Mouse (Mus musculus) cortical plate, adult 2 months (tissue): ENCODE data around the gene Dnhd1. TPM values are rescaled to one million over a fixed set of nuclear protein-coding genes. Genes with fewer than 3 reads are reported as not detected.

Source experiments
- H3K27ac ChIP-seq: fragments of 200-500 bp; 2 replicates; pipeline ENCODE4 v1.5.1; 2012; ENCODE audit warnings: low read length, control low read depth, inconsistent platforms; ENCODE audit not compliant: insufficient read depth
- H3K4me1 ChIP-seq: fragments of 200-500 bp; 2 replicates; pipeline ENCODE4 v1.6.1; 2011; ENCODE audit warnings: low read length; ENCODE audit not compliant: control insufficient read depth, insufficient read depth
- H3K4me3 ChIP-seq: fragments of 200-500 bp; 2 replicates; pipeline ENCODE4 v1.5.1; 2011; ENCODE audit warnings: mild to moderate bottlenecking, low read length, control low read depth; ENCODE audit not compliant: insufficient read depth
- CTCF ChIP-seq: fragments of 200-500 bp; IDR thresholded peaks from 2 replicates; pipeline ENCODE4 v1.5.1; 2011; ENCODE audit warnings: mild to moderate bottlenecking, control low read depth, low read length; ENCODE audit not compliant: insufficient read depth; ENCODE audit errors: extremely low read depth
- POLR2A ChIP-seq: fragments of 200-500 bp; IDR thresholded peaks from 2 replicates; pipeline ENCODE4 v1.6.1; 2011; ENCODE audit warnings: mild to moderate bottlenecking, low read length, control low read depth; ENCODE audit not compliant: insufficient read depth; ENCODE audit errors: extremely low read depth
- polyA plus RNA-seq: library from polyadenylated mRNA; depleted of rRNA; stranded (reverse); fragments of >200 nt; gene quantifications from 2 replicates; pipeline ENCODE4 v1.2.3, GENCODE M21; 2012; rRNA removed

The Dnhd1 gene
- polyA plus RNA-seq, 1 experiment, result 7.9 TPM

DNA sequence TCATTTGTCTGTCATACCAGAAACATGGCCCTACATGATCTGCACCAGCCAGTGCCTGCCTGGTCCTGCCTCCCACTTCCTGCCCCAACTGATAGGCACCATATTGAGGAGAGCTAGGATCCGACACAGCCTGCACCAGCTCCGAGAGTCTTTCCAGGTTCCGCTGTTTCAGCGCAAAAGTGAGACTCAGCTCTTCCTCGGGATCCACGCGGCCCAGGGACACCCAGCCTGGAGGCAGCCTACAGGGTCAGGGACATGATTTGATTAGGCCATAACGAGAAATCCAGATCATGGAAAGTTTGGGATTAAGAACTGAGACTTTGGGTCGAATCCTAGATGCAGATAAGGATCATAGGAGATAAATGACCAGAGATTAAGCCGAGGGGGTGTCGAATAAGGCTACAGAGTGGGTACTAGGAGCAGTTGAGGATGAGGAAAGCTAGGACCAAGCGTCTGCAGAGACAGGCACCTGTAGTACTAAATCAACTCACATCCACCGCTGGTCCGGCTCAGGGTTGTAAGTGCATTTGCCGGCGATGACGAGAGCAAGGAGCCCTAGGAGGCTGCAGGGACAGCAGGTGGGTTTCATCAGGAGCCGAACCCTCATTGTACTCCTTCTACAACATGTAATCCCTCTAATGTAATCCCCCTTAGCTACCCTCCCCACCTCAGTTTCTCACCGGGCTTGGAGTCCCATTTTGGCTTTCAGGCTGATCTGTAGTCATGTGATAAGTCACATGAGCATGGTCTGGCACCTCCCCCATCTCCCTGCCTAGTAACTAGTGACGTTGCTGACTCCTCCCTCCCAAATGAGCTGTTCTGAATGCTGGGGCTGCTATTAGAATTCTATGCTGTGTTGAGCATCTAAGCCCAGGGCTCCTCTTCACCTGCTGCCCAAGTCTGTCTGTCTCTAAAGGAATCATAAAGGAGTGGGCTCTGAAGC, 101.1 kb downstream of the Dnhd1 start, which contains the start of gene Tpp1:
Gene Tpp1, minus strand, starts transcription at position 745 of the 943 bp plus-strand sequence.
- TF ChIP-seq CTCF (no peak), POLR2A (peak; percentile 51; the same call in 1 of the 2 replicates)
- Histone ChIP-seq H3K4me1 (peaks cover 3% of the 10 kb centered on the region; the same call in 1 of the 2 replicates), H3K27ac (no peak within 1 kb of the TSS), H3K4me3 (peak within 1 kb of the TSS; percentile 46)

GRCm38 (mm10) chr7:105752716-105753115, 102.1 kb downstream of the Dnhd1 start:
- TF ChIP-seq CTCF, result no peak
- no peak for TF ChIP-seq POLR2A
- Histone ChIP-seq H3K27ac (no peak overlapping the region), H3K4me1 (peaks cover 3% of the 10 kb centered on the region; the same call in 1 of the 2 replicates)

DNA sequence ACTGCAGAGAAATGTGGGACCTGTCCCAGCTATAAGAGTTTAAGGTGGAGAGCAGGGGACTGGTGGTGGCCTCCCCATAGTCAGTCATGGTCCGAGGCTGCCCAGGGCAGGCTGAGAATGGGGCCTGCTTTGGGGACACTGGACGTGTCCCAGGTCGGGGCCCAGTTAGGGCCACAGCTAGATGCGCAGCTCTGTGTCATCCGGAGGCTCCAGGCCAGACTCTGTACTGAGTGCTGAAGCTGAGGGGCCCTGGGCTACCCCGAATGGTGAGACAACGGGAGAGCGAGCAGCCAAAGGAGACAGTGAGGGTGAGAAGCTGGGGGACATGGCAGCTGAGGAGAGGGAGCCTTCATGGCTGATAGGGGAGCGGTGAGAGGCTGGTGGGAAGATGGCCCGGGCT, 102.7 kb downstream of the Dnhd1 start:
- Histone ChIP-seq H3K4me3 (no peak overlapping the region), H3K4me1 (peaks cover 3% of the 10 kb centered on the region; the same call in 1 of the 2 replicates), H3K27ac (no peak overlapping the region)
- TF ChIP-seq POLR2A, result no peak
- no peak for TF ChIP-seq CTCF

More at GRCm38 (mm10) chr7:105752716-105753115, 102.1 kb downstream of the Dnhd1 start:
- H3K4me3 ChIP-seq, result no peak overlapping the region

DNA sequence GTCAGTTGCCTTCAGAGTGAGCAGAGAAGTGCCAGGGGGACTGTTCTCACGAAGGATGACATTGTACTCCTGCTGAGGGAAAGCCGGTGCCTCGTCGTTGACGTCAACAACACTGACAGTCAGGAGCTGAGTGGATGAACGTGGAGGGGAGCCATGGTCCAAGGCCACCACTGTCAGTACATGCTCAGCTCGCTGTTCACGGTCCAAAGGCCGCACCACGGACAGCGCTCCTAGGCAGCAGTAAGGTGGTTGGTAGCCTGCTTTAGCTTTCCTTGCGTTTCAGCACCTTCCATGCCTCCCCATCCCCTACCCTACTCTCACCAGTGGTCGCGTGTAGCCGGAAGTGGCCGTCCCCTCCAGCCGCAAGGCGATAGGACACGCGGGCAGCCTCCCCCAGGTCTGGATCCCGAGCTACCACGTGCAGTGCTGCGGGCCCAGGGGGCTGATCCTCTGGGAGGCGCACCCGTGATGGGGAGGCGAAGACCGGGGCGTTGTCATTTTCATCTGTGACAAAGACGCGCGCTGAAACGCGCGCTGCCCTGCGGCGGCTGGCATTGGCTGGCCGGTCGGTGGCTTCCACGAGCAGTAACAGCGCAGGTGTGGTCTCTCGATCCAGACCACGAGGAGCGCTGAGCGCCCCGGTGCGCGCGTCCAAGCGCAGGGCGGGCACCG, 111.3 kb downstream of the Dnhd1 start:
- no peaks in the 10 kb centered on the region for H3K4me1 ChIP-seq
- H3K27ac ChIP-seq, result no peak overlapping the region
- no peak for TF ChIP-seq POLR2A
- no peak for TF ChIP-seq CTCF
- peak overlapping the region; percentile 26 for H3K4me3 ChIP-seq

DNA sequence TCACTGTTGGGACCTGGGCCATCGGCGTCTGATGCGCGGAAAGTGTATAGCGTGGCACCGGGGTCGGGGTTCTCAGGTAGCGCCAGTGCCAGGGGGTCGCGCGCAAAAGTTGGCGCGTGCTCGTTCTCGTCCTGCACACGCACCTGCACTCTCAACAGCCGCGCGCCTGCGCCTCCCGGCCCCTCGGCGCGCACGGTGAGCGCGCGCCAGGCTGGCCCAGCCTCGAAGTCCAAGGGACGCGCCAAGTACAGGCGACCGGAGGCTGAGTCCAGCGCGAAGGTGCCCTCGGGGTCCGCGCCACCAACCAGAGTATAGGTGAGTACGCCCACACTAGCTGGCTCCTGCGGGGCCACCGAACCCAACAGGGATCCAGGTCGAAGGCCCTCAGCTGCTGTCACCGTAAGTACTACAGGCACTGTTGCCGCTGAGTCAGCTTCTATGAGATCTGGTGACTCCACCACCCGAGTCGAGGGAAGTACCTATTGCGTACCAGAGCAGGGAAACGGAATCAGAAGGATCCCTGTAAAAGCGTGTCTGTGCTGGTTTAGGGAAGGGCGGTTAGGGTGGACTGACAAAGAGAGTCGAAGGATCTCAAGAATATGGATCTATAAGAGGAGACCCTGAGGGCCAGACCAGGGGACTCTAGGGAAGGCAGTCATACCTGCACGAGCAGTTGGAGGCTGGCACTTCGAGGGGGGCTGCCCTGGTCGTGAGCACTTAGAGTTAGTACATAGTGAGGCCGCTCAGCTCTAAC, 112.1 kb downstream of the Dnhd1 start:
- Histone ChIP-seq H3K4me3 (peak overlapping the region; percentile 26), H3K4me1 (peaks cover 3% of the 10 kb centered on the region; the same call in 1 of the 2 replicates), H3K27ac (no peak overlapping the region)
- TF ChIP-seq POLR2A (no peak), CTCF (no peak)

- Histone ChIP-seq H3K27ac (no peak overlapping the region), H3K4me1 (peaks cover 3% of the 10 kb centered on the region; the same call in 1 of the 2 replicates), H3K4me3 (no peak overlapping the region)
- TF ChIP-seq POLR2A (no peak), CTCF (no peak)
Observed at GRCm38 (mm10) chr7:105764331-105764730, 113.7 kb downstream of the Dnhd1 start.

DNA sequence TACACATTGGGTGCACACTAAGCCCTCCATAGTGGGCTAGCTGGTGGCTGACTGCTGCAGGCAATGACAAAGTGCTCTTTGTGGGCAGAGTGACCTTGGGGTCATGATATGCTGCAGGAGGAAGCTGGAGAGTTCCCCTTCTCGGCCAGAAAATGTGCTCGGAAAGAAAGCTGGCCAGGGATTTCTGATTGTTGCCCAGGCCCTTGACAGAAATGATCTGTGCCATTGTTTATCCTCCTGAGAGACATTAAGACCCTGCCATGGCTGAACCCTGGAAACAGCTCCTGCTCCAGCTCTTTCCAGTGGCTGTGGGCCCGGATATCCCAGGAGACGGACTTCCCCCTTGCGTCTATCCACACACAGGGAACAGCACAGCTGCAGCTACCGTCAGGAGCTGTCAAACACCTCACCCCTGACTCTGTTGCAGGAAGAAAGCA, 117.1 kb downstream of the Dnhd1 start:
- TF ChIP-seq CTCF (no peak), POLR2A (no peak)
- Histone ChIP-seq H3K4me3 (no peak overlapping the region), H3K4me1 (peaks cover 3% of the 10 kb centered on the region; the same call in 1 of the 2 replicates), H3K27ac (no peak overlapping the region)

- Histone ChIP-seq H3K27ac (no peak overlapping the region), H3K4me3 (no peak overlapping the region), H3K4me1 (peaks cover 3% of the 10 kb centered on the region; the same call in 1 of the 2 replicates)
- no peak for TF ChIP-seq POLR2A
- no peak for TF ChIP-seq CTCF
Observed at GRCm38 (mm10) chr7:105769959-105770358, 119.3 kb downstream of the Dnhd1 start.

Other genes with a start within 250 kb of the Dnhd1 start
- gene Cnga4, start 246.3 kb upstream of the Dnhd1 start, polyA plus RNA-seq, result 1.8 and 2.3 TPM in 2 replicates
- gene Cckbr, start 225.1 kb upstream of the Dnhd1 start, polyA plus RNA-seq, result 99.5 and 100 TPM in 2 replicates
- gene Cavin3, start 168.5 kb upstream of the Dnhd1 start, polyA plus RNA-seq, result 30.9 and 32.1 TPM in 2 replicates
- gene Smpd1, start 96.5 kb upstream of the Dnhd1 start, polyA plus RNA-seq, result 93.2 and 93.3 TPM in 2 replicates
- 564 and 565 TPM in 2 replicates for gene Apbb1, start 69.2 kb upstream of the Dnhd1 start, polyA plus RNA-seq
- 0.93 and 0.94 TPM in 2 replicates for gene Hpx, start 50.7 kb upstream of the Dnhd1 start, polyA plus RNA-seq
- 152 and 176 TPM in 2 replicates for gene Trim3, start 17.3 kb upstream of the Dnhd1 start, polyA plus RNA-seq
- 123 and 138 TPM in 2 replicates for gene Timm10b, start 10.8 kb upstream of the Dnhd1 start, polyA plus RNA-seq
- gene Arfip2, start 10.4 kb upstream of the Dnhd1 start, polyA plus RNA-seq, result 122 and 127 TPM in 2 replicates
- 56.6 and 57.3 TPM in 2 replicates for gene Gm45799, start 10.3 kb upstream of the Dnhd1 start, polyA plus RNA-seq
- gene Ilk, start 85.8 kb downstream of the Dnhd1 start, polyA plus RNA-seq, result 153 TPM in 2 replicates
- gene Rrp8, start 86.6 kb downstream of the Dnhd1 start, polyA plus RNA-seq, result 8.4 and 10.0 TPM in 2 replicates
- gene Taf10, start 93.5 kb downstream of the Dnhd1 start, polyA plus RNA-seq, result 174 and 179 TPM in 2 replicates
- 92.3 and 93.2 TPM in 2 replicates for gene Tpp1, start 101.4 kb downstream of the Dnhd1 start, polyA plus RNA-seq
- gene Dchs1, start 136.8 kb downstream of the Dnhd1 start, polyA plus RNA-seq, result 4.2 and 5.2 TPM in 2 replicates
- gene Mrpl17, start 160.3 kb downstream of the Dnhd1 start, polyA plus RNA-seq, result 143 and 155 TPM in 2 replicates